Mouse (Mus musculus) left cerebral cortex, postnatal 36 days (tissue): ENCODE results near the gene Hist2h2bb. TPM values are rescaled to one million over a fixed set of nuclear protein-coding genes. Genes with fewer than 3 reads are reported as not detected.
"Not testable (repeated sequence)": the region's sequence is repeated elsewhere in the genome, so short reads cannot be mapped to it uniquely, and the experiment has no call there.

Experiments
- DNase-seq, 2 experiments: peaks; one replicate each; pipeline ENCODE4 v3.0.0; 2021 to 2022; ENCODE audit warnings: low spot score in 2 of 2, mixed read lengths in 1 of 2
- intact Hi-C: fragments of 180-260 bp; cut with DNase I; formaldehyde crosslinking; loops from one replicate; pipeline ENCODE4 v1.15.1; 2025
- total RNA-seq, 2 experiments: library from RNA; stranded (reverse); gene quantifications; 2 replicates each; pipeline ENCODE4 v1.2.3; 2021

Hist2h2bb gene
- total RNA-seq = 100 to 1,000 TPM; 148 to 154 TPM

DNA sequence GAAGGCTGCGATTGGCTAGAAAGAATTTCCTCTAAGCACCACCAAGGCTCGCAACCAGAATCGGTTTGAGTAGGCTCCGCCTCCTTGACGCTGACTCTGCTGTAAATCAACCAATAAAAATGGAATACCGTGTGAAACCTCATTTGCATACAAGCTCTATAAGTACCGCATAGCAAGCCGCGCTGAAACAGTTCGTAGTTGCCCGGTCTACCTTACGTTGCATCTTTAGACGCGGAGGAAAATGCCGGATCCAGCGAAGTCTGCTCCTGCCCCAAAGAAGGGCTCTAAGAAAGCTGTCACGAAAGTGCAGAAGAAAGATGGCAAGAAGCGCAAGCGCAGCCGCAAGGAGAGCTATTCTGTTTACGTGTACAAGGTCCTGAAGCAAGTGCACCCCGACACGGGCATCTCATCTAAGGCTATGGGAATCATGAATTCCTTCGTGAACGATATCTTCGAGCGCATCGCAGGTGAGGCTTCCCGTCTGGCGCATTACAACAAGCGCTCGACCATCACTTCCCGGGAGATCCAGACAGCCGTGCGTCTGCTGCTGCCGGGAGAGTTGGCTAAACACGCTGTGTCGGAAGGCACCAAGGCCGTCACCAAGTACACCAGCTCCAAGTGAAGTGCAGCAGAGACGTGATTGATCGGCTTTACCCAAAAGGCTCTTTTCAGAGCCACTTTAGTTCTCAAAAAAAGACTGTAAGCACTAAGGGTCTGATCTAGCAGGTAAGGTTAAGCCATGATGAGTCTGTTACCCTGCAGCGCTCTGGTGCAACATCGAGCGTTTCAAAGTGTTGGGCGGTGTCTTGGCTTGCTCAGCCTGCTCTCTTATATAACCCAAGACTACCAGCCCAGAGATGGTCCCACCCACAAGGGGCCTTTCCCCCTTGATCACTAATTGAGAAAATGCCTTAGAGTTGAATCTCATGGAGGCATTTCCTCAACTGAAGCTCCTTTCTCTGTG is at the start of gene Hist2h2bb:
Gene Hist2h2bb, plus strand, starts transcription at position 242 of the 964 bp plus-strand sequence.
- intact Hi-C loops = loop anchor here (10.0 kb wide), 1 partner anchor 205 kb away; no protein-coding TSS in a partner anchor
- peak; percentile 91 to 94 for DNase-seq

GRCm38 (mm10) chr3:96220131-96220764 is 49.3 kb upstream of the Hist2h2bb start:
- not testable (repeated sequence) for DNase-seq
- intact Hi-C loops = loop anchor here (2.0 kb wide), 2 partner anchors 25 to 43 kb away; partner anchors contain the start of genes Hist2h2aa1 and Hist2h4

DNA sequence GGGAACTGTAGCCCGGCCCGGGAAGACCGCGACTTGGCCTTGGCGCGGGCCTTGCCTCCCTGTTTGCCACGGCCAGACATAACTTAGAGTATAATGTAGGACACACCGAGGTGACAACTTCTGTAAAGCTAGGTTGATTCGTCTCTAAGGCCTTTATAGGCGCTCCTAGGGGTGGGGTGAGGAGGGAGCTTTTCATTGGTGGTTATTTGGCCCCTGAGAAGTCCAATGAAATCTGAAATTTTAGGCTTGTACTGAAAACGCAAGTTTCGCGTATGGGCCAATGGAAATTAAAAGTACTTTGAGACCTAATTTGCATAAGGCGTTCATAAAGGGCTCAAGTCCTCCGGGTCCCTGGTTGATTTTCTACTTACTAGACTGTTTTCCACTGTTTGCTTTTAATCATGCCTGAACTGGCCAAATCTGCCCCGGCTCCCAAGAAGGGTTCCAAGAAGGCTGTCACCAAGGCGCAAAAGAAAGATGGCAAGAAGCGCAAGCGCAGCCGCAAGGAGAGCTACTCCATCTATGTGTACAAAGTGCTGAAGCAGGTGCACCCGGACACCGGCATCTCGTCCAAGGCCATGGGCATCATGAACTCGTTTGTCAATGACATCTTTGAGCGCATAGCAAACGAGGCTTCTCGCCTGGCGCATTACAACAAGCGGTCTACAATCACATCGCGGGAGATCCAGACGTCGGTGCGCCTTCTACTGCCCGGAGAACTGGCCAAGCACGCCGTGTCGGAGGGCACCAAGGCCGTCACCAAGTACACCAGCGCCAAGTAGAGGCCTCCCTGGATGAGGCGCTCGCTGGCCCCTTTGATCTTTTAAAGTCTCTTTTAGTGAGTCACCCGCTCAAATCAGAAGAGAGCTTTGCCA is 48.5 kb upstream of the Hist2h2bb start, which contains the start of the genes Hist2h2ac and Hist2h2be:
Gene Hist2h2ac, minus strand, starts transcription at position 116 of the 875 bp plus-strand sequence.
Gene Hist2h2be, plus strand, starts transcription at position 355 of the 875 bp plus-strand sequence.
- peak; percentile 83 to 87 for DNase-seq
- intact Hi-C loops = loop anchor here (2.0 kb wide), 2 partner anchors 24 to 42 kb away; partner anchors contain the start of genes Hist2h2aa1 and Hist2h4

GRCm38 (mm10) chr3:96221640-96222038 is 47.9 kb upstream of the Hist2h2bb start:
- DNase-seq = no peak
- intact Hi-C loops = loop anchor here (2.0 kb wide), 2 partner anchors 23 to 41 kb away; partner anchors contain the start of genes Hist2h2aa1 and Hist2h4

GRCm38 (mm10) chr3:96222774-96223173 is 46.8 kb upstream of the Hist2h2bb start:
- DNase-seq = no peak
- intact Hi-C loops = no loop called here

DNA sequence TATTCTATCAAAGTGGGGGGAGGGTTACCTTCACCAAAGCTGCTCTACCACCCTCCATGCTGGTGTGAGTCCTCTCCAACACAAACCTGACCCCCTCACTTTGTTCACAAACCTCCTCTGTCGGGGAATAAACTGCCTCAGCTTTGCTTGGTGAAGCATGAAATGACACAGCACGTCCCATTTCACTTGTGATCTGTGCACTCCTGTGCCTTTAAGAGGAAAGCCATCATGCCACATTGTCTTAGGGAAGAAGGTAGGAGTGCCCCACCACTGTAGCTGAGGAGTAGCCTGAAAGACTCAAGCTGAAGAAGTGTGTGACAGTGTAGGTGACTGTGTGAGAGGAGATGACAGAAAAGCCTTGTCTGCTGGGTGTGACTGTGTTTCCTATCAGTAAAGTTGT is 44.1 kb upstream of the Hist2h2bb start:
- no peak for DNase-seq
- intact Hi-C loops = no loop called here

GRCm38 (mm10) chr3:96226695-96227648 is 42.6 kb upstream of the Hist2h2bb start:
- no peak for DNase-seq
- intact Hi-C loops = no loop called here

- no peak for DNase-seq
- intact Hi-C loops = no loop called here
Measured at GRCm38 (mm10) chr3:96228828-96229227, 40.7 kb upstream of the Hist2h2bb start.

DNA sequence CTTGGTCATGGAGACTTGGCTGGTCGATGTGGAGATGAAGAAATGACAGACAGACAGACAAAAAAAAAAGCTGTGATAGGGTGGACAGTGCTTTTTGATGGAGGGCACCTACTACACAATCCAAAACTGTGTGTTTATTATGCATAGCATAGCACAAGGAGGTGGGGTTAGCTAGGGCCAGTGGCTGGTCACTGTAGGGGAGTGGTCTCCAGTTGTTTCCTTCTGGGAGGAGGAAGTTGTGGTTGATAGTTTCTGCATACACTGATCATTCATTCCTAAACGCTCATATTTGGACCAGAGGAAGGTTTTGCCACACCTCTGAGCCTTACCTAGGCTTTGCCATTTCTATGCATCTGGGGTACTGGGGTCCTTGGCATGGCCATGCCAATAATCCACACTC is 39.1 kb upstream of the Hist2h2bb start:
- DNase-seq = no peak
- intact Hi-C loops = no loop called here

DNA sequence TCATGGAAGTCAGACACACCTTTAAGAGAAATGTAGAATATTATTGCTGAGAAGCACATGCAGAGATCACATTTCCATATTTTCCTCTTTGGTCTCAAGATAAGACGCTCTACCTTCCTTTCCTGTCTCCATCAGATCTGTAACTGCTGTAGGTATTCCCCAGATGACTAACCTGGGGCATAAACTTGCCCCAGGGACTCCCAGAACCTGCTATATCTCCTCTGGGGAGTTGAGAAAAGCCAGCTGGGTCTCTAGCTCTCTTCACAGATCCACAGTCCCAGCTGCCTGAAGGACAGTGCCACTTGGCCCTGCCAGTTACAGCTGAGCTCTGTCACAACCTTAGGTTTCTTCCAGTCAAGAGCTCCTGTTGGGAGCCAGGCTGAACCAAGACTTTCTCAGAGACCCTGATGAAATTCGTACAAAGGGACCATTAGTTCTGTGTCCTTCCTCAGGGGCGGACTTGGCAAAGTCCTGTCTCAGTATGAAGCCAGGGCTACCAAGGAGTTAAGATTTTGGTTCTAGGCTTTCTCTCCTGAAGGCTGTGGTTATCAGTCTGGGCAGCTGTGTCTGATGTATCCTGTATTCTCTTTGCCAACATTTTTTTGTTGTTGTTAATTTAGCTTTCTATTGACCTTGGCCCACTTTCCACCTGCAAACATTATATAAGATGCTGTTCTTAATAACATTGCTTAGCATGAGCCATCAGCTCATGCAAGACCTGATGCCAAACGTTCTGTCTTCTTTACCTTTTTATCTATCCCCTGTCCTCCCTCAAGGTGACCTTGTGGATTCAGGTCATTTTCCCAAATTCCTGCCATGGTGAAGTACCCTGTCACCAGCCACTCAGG is 38.4 kb upstream of the Hist2h2bb start:
- no peak for DNase-seq
- intact Hi-C loops = no loop called here

DNA sequence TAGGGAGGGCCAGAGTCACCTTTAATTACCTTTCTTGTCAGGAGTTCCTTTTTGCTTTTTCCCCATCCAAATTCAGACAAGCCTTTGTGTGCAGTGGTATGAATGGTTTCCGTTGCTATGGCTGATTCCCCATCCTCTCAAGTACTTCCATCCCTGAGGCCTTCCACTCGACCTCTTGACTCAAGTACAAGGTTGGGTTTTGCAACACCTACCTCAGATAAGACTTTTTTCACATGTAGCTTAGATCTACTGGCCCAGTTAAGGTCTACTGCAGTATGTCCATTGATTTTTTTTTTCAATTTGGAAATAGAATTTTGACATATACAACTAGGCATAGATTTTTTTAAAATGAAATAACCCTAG is 37.8 kb upstream of the Hist2h2bb start:
- intact Hi-C loops = no loop called here
- no peak for DNase-seq

GRCm38 (mm10) chr3:96234914-96235313 is 34.6 kb upstream of the Hist2h2bb start:
- intact Hi-C loops = no loop called here
- no peak for DNase-seq

DNA sequence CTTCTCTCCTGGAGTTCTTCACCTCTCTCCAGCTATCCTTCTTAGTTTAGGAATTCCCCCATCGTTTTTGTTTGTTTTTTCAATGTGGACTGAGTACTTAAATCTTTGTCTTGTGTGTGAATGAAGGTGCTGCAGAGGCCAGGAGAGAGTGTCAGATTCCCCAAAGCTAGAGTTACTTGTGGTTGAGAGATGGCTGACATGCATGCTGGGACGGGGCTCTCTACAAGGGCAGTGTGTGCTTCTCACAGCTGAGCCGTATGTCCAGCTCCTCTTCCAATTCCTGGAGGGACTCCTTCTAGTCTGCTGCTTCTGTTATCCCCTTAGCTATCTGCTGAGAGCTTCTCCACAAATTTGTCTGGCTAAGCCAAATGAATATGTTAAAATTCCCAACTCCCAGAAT is 33.7 kb upstream of the Hist2h2bb start:
- intact Hi-C loops = no loop called here
- no peak for DNase-seq

DNA sequence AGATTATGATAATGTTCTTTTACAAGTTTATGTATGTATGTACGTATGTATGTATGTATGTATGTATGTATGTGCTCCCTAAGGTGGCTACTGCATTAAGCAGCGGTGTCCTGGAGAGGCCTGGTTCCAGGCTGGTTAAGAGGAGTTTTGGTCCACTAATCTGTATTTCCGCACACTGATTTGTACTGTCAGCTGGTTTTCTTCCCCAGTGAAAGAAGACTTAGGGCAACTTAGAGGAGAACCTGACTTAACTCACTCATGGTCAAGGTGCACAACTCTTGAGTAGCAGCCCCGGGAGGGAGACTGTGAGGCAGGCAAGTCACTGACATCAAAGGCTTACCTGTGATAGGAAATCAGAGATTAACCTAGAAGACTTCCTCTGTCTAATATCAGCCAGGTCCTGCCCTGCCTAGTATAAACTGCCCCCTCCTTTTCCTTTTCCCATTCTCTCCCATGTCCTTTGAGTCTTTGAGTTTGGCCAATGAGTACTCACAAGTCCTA is 32.7 kb upstream of the Hist2h2bb start:
- intact Hi-C loops = no loop called here
- no peak for DNase-seq

DNA sequence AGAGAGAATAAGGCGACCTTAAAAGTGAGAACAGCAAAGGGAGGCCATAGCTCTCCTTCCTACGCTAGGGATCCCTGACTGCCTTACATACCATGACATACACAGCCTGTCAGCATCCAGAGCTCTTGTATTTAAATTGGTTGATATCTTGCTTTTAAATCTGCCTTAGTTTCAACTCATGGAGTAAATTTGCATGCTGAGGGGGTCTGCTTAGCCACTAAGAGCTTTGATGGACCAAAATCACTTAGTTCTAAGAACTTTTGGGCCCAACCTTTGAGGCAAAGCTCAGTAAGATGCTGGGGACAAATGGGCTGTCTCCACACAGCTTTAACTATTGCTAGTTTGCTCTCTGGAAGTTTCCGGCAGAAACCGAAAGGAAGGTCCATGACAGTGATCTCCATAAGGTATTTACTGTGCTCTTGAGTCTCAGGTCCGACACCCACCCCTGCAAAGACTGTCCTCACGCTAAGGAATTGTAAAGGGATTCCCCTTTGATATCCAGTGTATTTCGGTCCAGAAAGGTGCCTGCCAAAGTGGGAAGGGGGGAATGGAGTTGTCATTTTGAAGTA is 32.1 kb upstream of the Hist2h2bb start:
- intact Hi-C loops = no loop called here

GRCm38 (mm10) chr3:96237904-96238511 is 31.5 kb upstream of the Hist2h2bb start:
- intact Hi-C loops = no loop called here
- no peak for DNase-seq

More for the DNA sequence above, 32.1 kb upstream of the Hist2h2bb start:
- no peak for DNase-seq
